Mouse (Mus musculus) spleen, embryonic (tissue): ENCODE results near the gene Fkbp8.

ENCODE experiments used
- CTCF ChIA-PET: fragments of 350-600 bp; sonication (Branson Sonifier 250); formaldehyde crosslinking; loops from one replicate; lab custom pipeline; 2022; lab: Charles Lee

The Fkbp8 gene

DNA sequence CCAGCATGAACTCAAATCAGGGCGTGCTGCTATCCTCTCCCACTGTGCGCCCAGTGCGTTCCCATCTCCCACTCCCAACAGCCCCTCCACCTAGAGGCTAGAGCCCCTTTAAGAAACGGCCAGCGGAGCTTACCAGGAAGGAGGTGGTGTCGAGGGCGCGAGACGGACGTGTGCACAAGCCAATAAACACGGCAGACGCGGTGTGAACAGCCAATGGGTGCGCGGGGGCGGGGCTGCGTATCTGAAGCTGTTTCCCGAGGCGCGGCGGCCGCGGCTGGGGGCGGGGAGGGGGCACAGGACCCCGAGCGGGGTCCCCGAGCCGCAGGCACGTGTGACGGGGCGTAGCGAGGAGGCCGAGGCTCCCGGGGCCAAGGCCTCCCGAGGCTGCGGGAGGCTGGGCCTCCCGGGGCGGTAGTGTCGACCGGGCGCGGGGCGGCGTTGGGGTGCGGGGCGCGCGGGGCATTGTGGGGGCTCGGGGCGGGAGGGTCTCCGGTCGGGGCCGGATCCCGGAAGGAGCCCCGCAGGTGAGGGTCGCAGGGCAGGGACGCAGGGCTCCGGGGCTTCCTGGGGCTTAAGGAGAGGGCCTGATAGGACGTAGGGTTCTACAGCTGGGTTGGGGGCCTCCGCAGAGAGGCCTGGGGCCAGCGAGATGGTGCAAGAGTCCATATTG is at the start of gene Fkbp8, which contains the start of gene Kxd1:
TSS of gene Fkbp8 (plus strand) at position 213 of the 670 bp plus-strand sequence.
TSS of gene Kxd1 (minus strand) at position 445 of the 670 bp plus-strand sequence.
- CTCF ChIA-PET = interaction anchor here (0.5 kb wide), 1 partner anchor 103 kb away, joined by 3 read pairs; no protein-coding TSS in a partner anchor

DNA sequence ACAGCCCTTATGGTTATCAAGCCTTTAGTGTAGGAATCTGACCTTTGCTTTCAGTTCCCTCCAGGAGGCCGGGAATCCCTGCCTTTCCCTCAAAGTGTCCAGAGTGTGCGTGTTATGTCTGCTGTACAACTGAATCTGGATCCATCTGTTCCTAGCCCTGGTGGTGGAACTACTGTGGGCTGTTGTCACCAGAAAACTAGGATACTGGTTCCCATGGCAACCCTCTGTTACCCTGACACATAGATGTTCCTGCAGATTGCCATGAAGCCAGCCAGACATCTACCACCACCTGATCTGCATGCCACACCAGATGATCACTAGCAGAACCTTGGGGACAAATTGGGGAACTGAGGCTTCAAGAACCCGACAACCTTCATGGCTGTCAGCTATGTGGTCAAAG is 45.6 kb upstream of the Fkbp8 start:
- CTCF ChIA-PET = no interaction called here

DNA sequence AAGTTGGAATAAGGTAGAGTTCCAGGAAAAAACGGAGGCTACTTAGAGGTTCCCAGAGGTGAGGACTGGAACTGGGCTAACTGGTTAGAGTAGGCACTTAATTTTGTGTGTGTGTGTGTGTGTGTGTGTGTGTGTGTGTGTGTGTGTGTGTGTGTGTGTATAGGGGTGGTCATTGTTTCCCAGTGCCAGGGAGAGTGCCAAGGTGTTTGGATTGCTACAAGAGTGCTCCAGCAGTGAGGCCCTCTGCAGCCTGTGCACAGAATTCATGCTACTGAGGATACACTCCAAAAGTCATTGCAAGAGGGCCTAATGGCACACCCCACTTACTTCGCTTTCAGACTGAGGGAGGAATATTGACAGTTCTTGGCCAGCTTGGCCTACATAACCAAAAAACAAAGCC is 44.6 kb upstream of the Fkbp8 start:
- CTCF ChIA-PET = no interaction called here

DNA sequence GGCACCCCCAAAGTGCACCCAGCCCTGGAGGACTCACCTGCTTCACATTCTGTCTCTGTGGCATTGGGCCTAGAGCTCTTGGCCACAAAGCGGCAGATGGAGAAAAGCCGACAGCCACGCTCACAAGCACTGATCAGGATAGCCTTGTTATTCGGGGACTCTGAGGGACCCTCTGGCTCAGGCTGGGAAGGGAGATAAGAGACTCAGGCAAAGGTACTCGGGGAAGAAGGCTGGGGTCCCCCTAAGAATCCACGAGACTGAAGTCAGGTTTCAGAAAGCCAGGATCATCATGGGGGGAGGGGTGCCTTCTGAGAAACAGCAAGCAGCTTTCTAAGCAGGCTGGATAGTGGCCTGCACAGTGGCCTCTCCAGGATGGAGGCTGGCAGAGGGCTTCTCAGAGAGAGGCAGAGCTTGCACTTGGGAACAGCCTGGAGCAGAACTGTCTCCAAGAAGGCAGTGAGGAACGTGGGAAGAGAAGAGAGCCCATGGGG is 41.3 kb upstream of the Fkbp8 start:
- CTCF ChIA-PET = no interaction called here

DNA sequence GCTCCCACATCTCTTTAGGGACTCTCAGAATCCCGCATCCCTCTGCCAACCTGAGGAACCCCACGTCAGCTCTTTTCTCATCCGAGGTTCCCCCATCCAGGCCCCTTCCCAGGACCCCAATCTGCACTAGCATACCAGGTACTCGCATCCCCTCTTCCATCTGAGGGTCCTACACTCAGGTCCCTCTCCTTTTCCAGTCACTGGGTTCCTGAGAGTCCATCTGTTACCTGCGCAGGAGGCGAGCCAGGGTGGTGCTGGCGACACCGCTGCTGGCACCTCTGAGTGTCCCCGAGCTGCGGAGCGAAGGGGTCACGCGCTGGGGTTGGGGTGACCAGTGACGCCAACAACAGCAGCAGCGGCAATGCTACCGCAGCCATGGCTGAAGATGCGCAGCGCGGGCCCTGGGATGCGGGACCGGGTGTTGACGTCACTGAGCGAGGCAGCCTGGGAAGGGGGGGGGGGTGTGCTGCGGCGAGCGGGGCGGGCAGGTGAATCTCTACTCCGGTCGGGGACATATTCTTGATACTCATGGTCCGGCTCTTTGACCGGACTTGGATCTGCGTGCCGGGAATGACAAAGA is 40.5 kb upstream of the Fkbp8 start, which contains the start of gene Tmem59l:
TSS of gene Tmem59l (minus strand) at position 418 of the 580 bp plus-strand sequence.
- CTCF ChIA-PET = no interaction called here

DNA sequence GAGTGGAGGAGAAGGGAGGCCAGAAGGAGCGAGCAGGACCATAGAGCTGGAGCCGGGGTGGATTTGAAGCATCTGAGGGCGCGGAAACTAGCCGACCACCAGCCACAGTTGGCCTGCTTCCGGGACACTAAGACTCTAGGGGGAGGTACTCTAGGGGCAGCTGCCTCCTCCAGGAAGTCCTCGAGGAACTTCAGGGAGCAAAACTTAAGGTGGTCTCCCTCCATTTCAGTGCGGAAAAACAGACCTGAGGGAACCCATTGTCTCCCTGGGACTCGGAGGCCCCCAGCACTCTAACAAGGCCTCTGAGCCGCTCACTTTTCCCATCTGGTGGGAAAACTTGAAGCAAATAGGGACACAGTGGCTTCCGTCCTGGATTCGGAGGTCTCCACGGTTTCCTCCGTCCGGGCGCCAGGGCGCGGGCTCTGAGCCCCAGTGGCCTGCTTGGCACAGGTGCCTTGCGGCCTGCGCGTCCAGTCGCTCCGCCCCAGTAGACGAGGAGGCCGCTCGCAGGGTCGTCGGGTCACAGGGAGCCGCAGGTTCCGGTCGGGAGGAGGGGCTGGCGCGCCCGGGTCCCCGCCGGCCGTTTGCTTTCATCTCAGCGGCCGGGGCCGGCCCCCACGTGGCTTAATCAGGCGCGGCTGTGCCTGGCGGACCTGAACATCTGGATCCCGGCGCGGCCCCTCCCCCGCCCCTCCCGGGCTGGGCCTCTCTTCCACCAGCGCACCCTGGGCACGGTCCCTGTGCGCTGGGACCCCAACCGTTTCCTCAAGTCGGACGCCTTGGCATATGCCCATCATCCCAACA is 39.3 kb upstream of the Fkbp8 start:
- CTCF ChIA-PET = no interaction called here

DNA sequence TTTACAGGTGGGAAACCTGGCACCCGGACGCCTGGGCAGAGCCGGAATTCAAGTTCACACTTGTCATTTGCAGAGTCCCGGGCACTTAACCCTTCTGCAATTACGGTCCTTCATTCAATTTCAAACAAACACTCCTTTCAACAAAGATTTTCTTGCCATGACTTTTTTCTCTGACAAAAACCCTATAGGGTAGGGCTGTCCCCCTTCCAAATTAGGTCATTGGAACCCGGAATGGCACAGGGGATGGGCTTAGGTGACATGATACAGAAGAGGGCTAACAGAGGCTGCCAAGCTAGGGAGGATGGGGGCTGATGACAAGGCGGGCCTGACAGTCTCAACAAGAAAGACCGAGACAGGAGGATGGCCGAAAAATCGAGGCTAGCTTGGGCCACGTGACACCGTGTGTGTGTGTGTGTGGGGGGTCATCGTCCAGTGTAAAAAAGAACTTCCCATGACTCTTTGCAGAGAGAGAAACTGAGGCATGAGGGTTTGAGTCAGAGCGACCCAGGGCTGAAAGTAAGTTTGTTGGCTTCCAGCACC is 38.5 kb upstream of the Fkbp8 start:
- CTCF ChIA-PET = no interaction called here

DNA sequence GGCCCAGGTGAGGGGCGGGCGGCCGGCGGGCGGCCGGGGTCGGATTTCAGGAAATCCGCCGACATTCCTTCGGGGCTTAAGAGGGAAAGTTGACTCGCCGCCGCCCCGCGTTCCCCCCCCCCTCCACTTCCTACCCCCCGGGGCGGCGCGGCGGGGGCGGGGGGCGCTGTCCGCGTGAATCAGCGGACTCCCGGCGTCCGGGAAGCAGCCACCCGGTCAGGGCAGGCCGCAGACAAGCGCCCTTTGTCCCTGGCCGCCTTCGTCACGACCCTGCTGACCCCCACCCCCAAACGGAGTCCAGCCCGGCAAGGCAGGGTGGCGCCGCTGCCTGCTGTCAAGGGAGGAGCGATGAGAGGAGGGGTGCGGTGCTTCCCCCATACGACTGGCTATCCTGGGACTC is 37.9 kb upstream of the Fkbp8 start:
- CTCF ChIA-PET = no interaction called here

DNA sequence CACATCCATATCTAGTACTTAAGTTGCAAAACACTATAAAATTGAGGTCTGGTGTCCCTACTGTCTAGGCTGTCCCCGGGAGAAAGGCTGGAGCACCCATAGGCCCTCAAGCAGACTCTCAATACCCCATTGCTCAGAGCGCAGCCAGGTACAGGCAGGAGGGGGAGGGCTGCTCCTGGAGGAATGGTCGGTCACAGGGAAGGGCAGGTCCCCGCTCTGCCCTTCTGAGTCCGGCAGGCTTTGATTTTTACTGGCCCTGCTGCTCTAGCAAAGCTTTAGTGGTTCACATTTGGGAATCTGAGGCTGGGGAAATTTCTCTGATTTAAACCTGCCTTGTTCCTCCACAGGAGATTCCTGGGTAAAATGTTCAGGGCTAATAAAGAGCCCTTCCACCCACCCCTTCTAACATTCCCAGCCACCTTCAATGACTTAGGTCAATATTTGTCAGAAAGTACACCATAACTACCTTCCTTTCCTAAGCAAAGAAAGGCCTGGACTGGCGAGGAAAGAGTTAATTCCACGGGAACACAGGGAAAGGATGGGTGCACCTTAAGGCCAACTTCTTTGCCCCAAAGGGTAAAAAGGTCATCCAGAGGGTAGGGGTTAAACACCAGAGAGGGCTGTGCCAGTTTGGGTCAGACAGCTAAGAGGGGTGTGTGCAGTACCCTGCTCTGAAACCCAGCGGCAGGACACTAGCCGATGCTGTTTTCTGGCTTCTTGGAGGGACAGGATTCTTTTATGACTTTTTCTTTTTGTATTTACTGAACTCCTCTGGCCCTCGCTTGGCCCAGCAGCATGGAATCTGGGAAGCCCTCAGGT is 37.3 kb upstream of the Fkbp8 start:
- CTCF ChIA-PET = interaction anchor here (0.6 kb wide), 1 partner anchor 15 kb away, joined by 9 read pairs; no protein-coding TSS in a partner anchor

DNA sequence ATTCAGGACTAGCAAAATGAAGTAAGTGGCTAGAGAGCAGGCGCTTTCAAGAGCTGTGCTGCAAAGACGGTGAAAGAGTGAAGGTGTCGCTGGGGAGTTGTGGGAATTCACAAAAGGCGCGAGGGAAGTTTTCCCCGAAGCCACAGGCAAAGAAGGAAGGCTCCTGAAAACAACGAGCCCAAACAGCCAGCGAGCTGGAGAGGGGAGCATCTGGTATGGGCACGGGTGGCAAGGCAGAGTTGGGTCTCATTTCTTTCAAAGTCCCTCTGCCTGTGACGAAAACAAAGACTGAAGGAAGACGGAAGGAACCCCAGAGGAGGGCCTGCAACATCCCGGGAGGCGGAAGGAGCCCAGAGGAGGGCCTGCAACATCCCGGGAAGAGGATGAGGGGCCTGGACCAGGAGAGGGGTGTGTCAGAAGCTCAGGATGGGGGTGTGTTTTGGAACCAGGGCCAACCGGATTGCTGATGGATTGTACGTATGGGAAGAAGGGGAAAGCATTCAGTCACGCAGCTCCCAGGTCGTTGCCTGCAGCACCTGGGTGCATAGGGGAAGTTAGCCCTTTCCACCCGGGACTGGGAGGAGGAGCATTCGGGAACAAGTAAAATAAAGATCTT is 36.5 kb upstream of the Fkbp8 start:
- CTCF ChIA-PET = no interaction called here

DNA sequence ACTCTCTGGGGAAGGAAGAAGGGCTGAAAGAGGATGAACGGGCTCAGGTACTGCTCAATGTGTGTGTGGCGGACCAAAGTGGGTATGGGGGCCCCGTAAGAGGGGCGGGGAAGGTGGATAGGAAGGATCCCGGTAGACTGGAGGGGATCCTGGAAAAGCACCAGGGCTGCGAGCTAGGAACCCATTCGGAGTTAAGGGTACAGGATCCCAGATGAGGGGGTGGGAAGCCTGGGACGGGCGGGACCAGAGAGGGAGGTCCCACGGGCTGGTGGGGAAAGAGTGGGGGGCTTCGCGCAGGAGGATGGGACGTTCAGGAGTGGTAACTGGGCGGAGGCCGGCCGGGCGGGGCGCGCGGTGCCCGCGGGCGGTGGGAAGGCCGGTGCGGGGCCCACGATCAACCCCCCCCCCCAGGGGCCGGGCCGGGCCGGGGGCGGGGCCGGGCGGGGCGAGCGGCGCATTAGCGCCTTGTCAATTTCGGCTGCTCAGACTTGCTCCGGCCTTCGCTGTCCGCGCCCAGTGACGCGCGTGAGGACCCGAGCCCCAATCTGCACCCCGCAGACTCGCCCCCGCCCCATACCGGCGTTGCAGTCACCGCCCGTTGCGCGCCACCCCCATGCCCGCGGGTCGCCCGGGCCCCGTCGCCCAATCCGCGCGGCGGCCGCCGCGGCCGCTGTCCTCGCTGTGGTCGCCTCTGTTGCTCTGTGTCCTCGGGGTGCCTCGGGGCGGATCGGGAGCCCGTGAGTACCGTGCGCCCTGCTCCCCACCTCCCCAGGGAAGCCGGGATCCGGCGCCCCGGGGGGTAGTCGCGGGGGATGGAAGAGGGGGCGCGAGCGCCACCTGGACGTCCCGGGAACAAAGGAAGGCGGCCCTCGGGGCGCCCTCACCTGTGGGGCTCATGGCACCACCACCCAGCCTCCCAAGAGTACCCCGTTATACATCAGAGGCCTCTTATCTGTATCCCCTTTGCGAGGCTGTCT is 34.6 kb upstream of the Fkbp8 start, which contains the start of gene Crlf1:
TSS of gene Crlf1 (plus strand) at position 495 of the 977 bp plus-strand sequence.
- CTCF ChIA-PET = no interaction called here

DNA sequence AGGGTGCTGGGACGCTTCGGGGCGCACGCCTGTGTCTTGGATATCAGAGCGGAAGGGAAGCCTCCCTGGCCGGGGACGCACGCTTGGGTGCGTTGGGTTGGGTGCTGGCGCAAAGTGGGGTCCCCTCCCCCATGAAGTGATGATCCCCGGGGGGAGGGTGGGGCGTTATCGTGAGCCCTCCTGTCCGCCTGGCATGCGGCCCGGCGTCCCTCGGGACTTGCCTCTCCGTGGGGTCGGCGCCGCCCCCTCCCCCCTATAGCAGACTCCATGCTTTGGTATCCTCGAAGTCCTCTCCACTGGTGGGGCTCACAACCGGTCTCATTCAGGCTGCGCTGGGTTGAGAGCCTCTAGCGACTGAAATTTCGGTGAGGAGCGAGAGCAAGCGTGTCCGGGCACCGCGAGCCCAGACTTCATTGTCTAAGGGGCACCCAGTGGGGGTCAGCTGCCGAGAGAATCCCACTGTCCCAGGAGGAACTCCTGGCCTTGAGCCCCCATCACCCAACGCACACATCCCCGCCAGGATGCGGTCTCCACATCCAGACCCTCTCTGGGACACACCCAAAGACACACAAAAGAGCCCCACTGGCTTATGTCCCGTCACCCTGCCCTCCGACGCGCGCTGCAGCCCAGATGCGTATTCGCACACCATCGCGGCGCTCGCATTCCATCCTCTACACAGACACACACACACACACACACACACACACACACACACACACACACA is 33.7 kb upstream of the Fkbp8 start:
- CTCF ChIA-PET = no interaction called here

DNA sequence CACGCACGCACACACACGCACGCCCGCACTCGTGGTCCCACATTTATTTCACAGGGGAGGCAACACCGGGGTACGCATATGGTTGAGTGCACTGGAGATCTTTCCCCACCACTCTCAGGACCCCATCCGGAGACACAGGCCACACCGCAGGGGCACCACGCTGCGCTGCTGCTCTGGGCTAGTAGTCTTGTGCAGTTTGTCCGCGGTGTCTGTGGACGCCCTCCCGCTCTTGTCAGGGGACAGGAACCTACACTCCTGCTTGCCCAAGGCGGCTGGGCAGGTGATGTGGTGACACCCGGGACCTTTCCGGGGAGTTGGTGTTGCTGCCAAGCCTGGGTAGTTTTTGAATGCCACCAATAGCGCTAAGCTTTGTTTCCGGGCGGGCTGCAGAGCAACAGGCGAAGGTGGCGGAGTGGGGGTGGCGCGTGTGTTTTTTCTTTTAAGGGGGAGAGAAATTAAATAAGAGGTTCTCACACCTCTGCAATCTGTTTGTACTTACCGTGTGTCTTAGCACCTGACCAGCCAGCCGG is 33.0 kb upstream of the Fkbp8 start:
- CTCF ChIA-PET = no interaction called here

DNA sequence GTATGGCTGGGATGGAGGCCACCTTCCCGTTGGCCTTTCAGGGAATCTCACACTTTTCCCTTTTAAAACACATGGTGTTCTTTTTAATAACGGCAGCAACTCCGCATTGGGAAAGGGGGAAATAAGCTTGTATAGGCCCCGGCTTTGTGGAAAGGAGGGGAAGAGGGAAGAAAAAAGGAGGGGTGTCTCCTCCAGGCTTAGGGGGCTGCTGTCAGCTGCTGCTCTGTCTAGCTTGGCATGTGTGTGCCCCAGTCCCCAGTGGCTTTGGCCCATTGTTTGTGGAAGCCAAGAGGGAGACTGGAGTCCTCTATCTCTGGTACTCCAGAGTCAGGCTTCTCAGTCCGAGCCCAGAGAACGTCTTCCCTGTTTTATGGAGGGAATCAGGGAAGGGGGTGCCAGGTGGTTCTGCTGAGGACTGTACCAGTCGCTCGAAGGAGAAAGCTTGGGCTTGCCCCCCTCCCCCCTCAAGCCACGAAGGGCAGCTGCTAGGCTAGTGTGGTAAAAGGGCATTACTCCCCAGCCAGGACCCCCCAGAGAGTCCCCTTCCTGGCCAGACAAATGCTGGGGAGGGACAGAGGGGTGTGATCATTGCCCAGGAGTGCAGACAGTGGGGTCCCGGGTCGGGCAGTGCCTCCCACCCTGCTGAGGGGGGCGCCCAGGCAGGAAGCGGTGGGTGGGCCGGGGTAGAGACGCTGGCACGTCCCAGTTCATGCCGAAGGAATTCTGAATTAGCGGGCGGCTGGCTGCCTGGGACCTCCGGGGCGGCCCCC is 32.3 kb upstream of the Fkbp8 start:
- CTCF ChIA-PET = no interaction called here

DNA sequence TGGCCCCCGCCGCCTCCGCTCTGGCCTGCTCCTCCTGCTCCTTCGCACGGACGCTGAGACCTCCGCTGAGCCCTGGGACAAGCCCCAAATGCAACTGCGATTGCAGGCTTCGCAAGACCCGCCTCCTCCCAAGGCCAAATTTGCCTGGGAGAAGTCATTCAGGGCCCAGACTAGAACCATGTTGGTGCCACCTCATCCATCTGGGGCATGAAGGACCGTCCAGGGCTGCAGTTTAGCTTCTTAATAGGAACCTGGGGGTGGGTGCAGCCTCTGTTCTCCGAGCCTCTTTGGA is 31.8 kb upstream of the Fkbp8 start:
- CTCF ChIA-PET = no interaction called here

DNA sequence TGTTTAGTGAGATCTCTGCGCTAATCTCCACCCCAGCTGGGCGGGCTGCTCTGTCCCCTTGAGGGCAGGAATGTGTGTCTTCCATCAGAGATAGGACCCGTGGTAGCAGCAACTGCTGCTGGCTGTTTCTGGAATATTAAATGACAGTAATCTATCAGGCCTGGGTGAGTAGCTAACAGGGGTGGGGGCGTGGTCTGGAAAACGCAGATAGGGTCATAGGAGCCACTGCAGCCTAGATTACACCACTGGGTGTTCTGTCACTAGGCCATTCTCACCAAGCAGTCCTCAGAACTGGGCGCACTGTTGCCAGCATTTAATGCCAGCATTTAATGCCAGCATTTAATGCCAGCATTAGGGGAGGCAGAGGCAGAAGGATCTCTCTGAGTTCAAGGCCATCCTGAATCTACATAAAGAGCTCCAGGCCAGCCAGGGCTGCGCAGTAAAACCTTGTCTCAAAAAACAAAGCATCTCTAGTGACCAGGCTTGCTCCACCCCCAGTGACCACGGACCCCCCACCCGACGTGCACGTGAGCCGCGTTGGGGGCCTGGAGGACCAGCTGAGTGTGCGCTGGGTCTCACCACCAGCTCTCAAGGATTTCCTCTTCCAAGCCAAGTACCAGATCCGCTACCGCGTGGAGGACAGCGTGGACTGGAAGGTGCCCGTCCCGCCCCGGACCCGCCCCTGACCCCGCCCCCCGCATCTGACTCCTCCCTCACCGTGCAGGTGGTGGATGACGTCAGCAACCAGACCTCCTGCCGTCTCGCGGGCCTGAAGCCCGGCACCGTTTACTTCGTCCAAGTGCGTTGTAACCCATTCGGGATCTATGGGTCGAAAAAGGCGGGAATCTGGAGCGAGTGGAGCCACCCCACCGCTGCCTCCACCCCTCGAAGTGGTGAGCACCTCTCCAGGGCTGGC is 26.9 kb upstream of the Fkbp8 start:
- CTCF ChIA-PET = interaction anchor here (0.6 kb wide), 2 partner anchors 155 to 263 kb away, joined by 4 read pairs; no protein-coding TSS in a partner anchor
